Mouse (Mus musculus): ENCODE measurements around the gene Ccdc9b. TPM values are rescaled to one million over a fixed set of nuclear protein-coding genes. Genes with fewer than 3 reads are reported as not detected.

The Ccdc9b gene
- polyA plus RNA-seq, 1 experiment from 2014 or later: 1.2 TPM

DNA sequence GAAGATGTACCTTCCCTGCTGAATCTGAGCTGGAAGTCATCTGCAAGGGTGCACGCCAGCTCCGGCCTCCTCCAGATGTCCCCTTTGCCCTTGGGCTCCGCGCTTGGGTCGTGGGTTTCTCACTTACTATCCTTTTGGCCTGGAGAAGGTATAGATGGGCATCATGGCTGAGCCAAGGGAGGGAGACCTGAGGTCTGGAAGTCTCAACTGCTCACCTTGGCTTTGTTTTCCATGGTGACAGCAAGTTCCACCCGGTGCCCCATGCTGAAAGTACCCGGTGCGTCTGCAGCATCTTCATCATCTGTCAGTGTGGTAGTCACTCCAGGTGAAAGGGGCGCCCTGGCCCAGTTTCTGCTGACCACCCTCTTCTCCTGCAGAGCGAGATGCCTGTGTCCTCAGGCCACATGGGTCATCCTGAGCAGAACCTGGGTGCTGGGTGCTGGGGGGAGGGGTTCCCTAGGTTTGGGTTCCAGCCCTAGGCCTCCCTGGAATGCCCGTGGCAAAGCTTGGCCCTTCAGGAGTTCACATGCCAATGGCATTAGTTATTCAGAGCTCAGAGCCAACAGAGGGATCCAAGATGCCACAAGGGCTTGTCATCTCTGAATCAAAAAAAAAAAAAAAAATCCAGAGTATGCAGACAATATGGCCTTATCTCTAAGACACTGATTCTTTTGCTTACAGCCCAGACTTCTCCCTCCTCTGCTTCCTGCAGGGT, 2.0 kb downstream of the Ccdc9b start:
- Histone ChIP-seq H3K9me3 (ENCODE audit: control insufficient read depth, low read length) (no peaks in the 10 kb centered on the region), H3K9ac (ENCODE audit: low read length) (no peak overlapping the region), H3K4me2 (ENCODE audit: low read length) (no peak overlapping the region), H3K4me1 (replicated peaks; ENCODE audit: control insufficient read depth, insufficient read depth, low read length) (peaks cover 26% of the 10 kb centered on the region), H3K4me3 (ENCODE audit: low read depth, low read length) (no peak overlapping the region), H3K36me3 (ENCODE audit: control insufficient read depth, insufficient read depth, low read length) (no peaks in the 10 kb centered on the region), H3K27ac (ENCODE audit: low read depth) (no peak overlapping the region), H3K27me3 (replicated peaks; ENCODE audit: control insufficient read depth, insufficient read depth, low read length) (no peaks in the 10 kb centered on the region)
- no peak for DNase-seq (ENCODE audit: low spot score)
- ATAC-seq (replicated peaks; ENCODE audit: low FRiP score, low TSS enrichment, low read depth): no peak
- 91% methylated on average over 11 of the region's 11 CpGs for WGBS

DNA sequence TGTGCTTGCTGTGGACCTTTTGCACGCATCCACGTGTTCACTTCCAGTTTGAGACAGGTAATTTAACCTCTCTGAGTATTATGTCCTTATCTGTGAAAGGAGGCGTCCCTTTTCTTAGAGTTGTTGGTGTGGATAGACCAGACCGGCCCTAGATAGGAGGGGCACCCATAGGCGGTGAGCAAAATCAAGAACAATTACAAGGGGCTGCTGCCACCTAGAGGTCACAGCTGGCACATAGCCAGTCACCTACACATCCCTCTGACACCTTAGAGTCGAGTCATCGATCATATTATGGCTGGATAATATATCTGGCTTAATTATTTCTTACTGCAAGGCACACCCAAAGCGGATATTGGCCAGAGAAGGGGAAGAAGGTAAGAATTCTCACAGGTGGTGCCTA, 2.6 kb downstream of the Ccdc9b start:
- H3K4me3 ChIP-seq (ENCODE audit: low read depth, low read length): no peak overlapping the region
- H3K27me3 ChIP-seq (replicated peaks; ENCODE audit: control insufficient read depth, insufficient read depth, low read length): no peaks in the 10 kb centered on the region
- H3K36me3 ChIP-seq (ENCODE audit: control insufficient read depth, insufficient read depth, low read length): no peaks in the 10 kb centered on the region
- DNase-seq (ENCODE audit: low spot score) (peak; percentile 83), ATAC-seq (replicated peaks; ENCODE audit: low FRiP score, low TSS enrichment, low read depth) (peak; percentile 47)
- no peak overlapping the region for H3K4me2 ChIP-seq (ENCODE audit: low read length)
- H3K27ac ChIP-seq (ENCODE audit: low read depth): no peak overlapping the region
- H3K9ac ChIP-seq (ENCODE audit: low read length): no peak overlapping the region
- peaks cover 26% of the 10 kb centered on the region for H3K4me1 ChIP-seq (replicated peaks; ENCODE audit: control insufficient read depth, insufficient read depth, low read length)
- no peaks in the 10 kb centered on the region for H3K9me3 ChIP-seq (ENCODE audit: control insufficient read depth, low read length)
- WGBS: 14% methylated on average over 8 of the region's 8 CpGs

DNA sequence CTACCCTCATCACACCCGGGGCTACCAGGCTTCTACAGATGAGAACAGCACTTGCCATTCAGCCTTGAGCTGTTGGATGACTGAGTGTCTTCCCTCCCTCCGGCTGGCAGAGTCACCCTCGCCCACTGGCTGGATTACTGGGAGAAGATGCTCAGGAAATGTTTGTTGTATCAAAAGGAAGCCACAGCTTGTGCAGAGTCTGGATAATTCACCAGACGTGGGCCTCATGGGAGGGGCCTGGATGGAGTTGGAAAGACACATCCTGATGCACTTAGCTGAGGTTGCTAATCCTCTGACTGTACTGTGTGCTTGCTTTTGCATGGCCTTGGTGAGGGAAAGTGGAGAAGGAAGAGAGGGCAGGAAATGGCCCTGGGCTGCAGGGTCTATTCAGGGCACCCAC, 6.4 kb downstream of the Ccdc9b start:
- Histone ChIP-seq H3K9me3 (ENCODE audit: control insufficient read depth, low read length) (no peaks in the 10 kb centered on the region), H3K4me3 (ENCODE audit: low read depth, low read length) (no peak overlapping the region), H3K27ac (ENCODE audit: low read depth) (no peak overlapping the region), H3K4me2 (ENCODE audit: low read length) (no peak overlapping the region), H3K4me1 (replicated peaks; ENCODE audit: control insufficient read depth, insufficient read depth, low read length) (peaks cover 12% of the 10 kb centered on the region; the same call in 1 of the 2 replicates), H3K27me3 (replicated peaks; ENCODE audit: control insufficient read depth, insufficient read depth, low read length) (no peaks in the 10 kb centered on the region), H3K9ac (ENCODE audit: low read length) (no peak overlapping the region), H3K36me3 (ENCODE audit: control insufficient read depth, insufficient read depth, low read length) (no peaks in the 10 kb centered on the region)
- ATAC-seq (replicated peaks; ENCODE audit: low FRiP score, low TSS enrichment, low read depth) (no peak), DNase-seq (ENCODE audit: low spot score) (no peak)
- 83% methylated on average over 4 of the region's 4 CpGs for WGBS

DNA sequence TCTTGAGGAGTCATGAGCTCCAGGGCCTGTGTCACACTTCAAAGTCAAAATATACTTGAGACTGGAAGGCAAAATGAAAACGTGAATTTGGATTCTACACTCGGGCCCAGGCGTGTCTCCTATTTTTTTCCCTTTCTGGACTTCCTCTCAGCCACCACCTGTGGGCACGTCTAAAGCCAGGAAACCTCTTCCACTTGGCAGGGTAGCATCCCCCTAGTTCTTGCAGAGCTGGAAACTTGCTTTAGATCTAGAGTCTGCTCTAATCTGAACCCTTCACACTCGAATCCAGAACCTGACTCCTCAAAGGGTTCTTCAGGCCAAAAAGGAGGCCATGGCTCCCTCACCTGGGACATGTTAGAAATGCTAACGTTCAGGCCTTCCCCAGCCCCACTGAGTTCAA, 7.1 kb downstream of the Ccdc9b start:
- ATAC-seq (replicated peaks; ENCODE audit: low FRiP score, low TSS enrichment, low read depth) (no peak), DNase-seq (ENCODE audit: low spot score) (no peak)
- H3K4me3 ChIP-seq (ENCODE audit: low read depth, low read length): no peak overlapping the region
- H3K4me1 ChIP-seq (replicated peaks; ENCODE audit: control insufficient read depth, insufficient read depth, low read length): peaks cover 12% of the 10 kb centered on the region; the same call in 1 of the 2 replicates
- H3K9ac ChIP-seq (ENCODE audit: low read length): no peak overlapping the region
- H3K4me2 ChIP-seq (ENCODE audit: low read length): no peak overlapping the region
- no peak overlapping the region for H3K27ac ChIP-seq (ENCODE audit: low read depth)
- no peaks in the 10 kb centered on the region for H3K27me3 ChIP-seq (replicated peaks; ENCODE audit: control insufficient read depth, insufficient read depth, low read length)
- 82% methylated on average over 6 of the region's 6 CpGs for WGBS
- no peaks in the 10 kb centered on the region for H3K9me3 ChIP-seq (ENCODE audit: control insufficient read depth, low read length)
- H3K36me3 ChIP-seq (ENCODE audit: control insufficient read depth, insufficient read depth, low read length): peaks cover 5% of the 10 kb centered on the region; the same call in 1 of the 2 replicates

DNA sequence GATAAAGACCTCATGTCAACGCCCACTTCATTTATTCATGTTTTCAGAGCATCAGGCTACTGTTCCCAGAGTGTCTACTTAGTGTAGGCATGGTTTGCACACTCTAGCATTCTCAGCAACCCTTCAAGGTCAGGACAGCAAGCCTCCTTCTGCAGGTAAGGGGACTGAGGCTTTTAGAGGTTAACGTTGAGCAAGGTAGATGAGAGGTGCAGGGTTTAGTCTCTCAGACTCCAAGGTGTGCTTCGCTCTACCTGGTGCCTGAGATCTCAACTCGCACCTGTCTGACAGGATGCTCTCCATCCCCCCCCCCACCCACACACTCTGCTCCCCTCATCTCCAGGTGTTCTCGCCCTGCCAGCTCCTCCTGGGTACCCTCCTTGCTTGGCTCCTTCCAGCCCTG, 8.3 kb downstream of the Ccdc9b start:
- Histone ChIP-seq H3K36me3 (ENCODE audit: control insufficient read depth, insufficient read depth, low read length) (peaks cover 13% of the 10 kb centered on the region), H3K9me3 (ENCODE audit: control insufficient read depth, low read length) (no peaks in the 10 kb centered on the region), H3K4me2 (ENCODE audit: low read length) (no peak overlapping the region), H3K4me3 (ENCODE audit: low read depth, low read length) (no peak overlapping the region), H3K27me3 (replicated peaks; ENCODE audit: control insufficient read depth, insufficient read depth, low read length) (no peaks in the 10 kb centered on the region), H3K4me1 (replicated peaks; ENCODE audit: control insufficient read depth, insufficient read depth, low read length) (peaks cover 23% of the 10 kb centered on the region; the same call in 1 of the 2 replicates), H3K9ac (ENCODE audit: low read length) (no peak overlapping the region), H3K27ac (ENCODE audit: low read depth) (no peak overlapping the region)
- 88% methylated on average over 5 of the region's 5 CpGs for WGBS
- ATAC-seq (replicated peaks; ENCODE audit: low FRiP score, low TSS enrichment, low read depth) (no peak), DNase-seq (ENCODE audit: low spot score) (no peak)

DNA sequence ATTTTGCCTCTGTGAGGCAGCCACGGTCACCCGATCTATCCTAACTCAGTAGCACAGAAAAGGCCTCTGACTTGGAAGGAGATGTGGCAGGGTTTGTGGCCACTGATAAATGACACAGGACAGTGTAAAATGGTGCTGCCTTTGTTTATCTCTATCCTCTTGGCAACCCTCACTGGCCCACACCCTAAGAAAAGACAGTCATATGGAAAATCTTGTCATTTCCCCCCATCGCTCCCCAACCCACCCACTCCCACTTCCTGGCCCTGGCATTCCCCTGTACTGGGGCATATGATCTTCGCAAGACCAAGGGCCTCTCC, 9.7 kb downstream of the Ccdc9b start:
- H3K9ac ChIP-seq (ENCODE audit: low read length): no peak overlapping the region
- H3K4me1 ChIP-seq (replicated peaks; ENCODE audit: control insufficient read depth, insufficient read depth, low read length): peaks cover 30% of the 10 kb centered on the region; the same call in 1 of the 2 replicates
- H3K4me2 ChIP-seq (ENCODE audit: low read length): no peak overlapping the region
- H3K27me3 ChIP-seq (replicated peaks; ENCODE audit: control insufficient read depth, insufficient read depth, low read length): no peaks in the 10 kb centered on the region
- H3K27ac ChIP-seq (ENCODE audit: low read depth): peak overlapping the region; percentile 87; the same call in 1 of the 2 replicates
- no peak overlapping the region for H3K4me3 ChIP-seq (ENCODE audit: low read depth, low read length)
- peaks cover 15% of the 10 kb centered on the region for H3K36me3 ChIP-seq (ENCODE audit: control insufficient read depth, insufficient read depth, low read length)
- no peaks in the 10 kb centered on the region for H3K9me3 ChIP-seq (ENCODE audit: control insufficient read depth, low read length)
- no peak for ATAC-seq (replicated peaks; ENCODE audit: low FRiP score, low TSS enrichment, low read depth)
- 52% methylated on average over 4 of the region's 4 CpGs for WGBS
- no peak for DNase-seq (ENCODE audit: low spot score)

DNA sequence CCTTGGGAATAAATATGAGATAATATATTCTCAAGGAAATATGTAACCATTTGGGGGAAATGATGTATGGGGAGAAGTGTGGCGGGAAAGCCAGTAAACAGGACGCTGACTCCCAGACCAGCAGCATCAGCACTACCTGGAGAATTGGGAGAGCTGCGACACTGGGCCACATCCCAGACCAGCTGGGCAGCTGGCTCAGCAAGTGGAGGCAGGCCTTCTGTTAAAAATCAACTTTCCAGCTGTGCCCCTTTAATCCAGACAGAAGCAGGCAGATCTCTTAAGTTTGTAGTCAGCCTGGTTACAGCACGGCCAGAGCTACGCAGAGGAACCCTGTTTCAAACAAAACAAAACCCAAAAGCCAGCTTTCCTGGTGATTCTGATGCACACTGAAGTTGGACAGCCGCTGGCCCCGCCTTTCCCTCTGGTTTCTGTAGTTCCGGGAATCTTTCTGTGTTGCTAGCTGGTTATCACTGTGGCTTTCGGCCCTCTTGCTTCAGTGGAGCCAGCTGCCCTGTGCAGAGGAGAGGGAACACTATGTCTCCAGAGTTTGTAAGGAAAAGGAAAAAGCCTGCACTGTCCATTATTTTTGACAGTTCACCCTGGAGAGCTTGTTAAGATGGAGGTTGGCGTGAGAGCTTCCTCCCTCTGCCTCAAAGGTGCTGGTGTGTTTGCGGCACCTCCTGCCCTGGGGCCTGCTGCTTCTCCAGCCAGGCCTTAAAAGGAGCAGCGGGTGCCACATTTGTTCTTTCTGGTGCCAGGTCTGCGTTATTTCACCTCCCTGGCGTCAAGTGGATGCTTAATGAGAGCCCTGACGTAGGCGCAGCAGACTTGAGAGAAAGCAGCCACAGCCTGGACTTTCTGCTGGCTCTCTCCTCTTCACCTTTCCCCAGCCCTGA, 10.3 kb downstream of the Ccdc9b start:
- DNase-seq (ENCODE audit: low spot score) (peak; percentile 71), ATAC-seq (replicated peaks; ENCODE audit: low FRiP score, low TSS enrichment, low read depth) (0 out of 2 replicates have a peak, but pooled peaks have one; percentile 34)
- Histone ChIP-seq H3K9me3 (ENCODE audit: control insufficient read depth, low read length) (no peaks in the 10 kb centered on the region), H3K27me3 (replicated peaks; ENCODE audit: control insufficient read depth, insufficient read depth, low read length) (no peaks in the 10 kb centered on the region), H3K4me1 (replicated peaks; ENCODE audit: control insufficient read depth, insufficient read depth, low read length) (peaks cover 36% of the 10 kb centered on the region; the same call in 1 of the 2 replicates), H3K36me3 (ENCODE audit: control insufficient read depth, insufficient read depth, low read length) (peaks cover 15% of the 10 kb centered on the region), H3K9ac (ENCODE audit: low read length) (0 out of 2 replicates have a peak overlapping the region, but pooled peaks have one; percentile 20), H3K4me3 (ENCODE audit: low read depth, low read length) (no peak overlapping the region), H3K27ac (ENCODE audit: low read depth) (peak overlapping the region; percentile 87), H3K4me2 (ENCODE audit: low read length) (no peak overlapping the region)
- 47% methylated on average over 16 of the region's 16 CpGs for WGBS

DNA sequence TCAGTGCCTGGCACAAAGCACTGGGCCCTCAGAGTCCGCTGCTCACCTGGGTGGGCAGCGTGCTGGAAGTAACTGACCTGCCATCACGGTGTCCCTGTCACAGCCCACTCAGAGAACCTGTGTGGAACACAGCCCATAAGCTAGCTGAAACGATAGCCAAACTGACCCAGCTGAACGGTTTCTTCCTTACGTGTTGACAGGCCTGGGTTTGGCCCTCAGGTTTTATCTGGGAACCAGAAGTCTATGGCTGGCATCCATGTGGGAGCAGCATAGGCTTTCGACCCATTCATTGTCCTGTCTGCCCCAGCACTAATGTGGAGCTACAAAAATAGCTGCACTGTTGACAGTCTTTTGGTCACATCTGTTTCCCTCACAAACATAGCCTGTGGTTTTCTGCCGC, 12.0 kb downstream of the Ccdc9b start:
- Histone ChIP-seq H3K9me3 (ENCODE audit: control insufficient read depth, low read length) (no peaks in the 10 kb centered on the region), H3K4me1 (replicated peaks; ENCODE audit: control insufficient read depth, insufficient read depth, low read length) (peaks cover 41% of the 10 kb centered on the region; the same call in 1 of the 2 replicates), H3K9ac (ENCODE audit: low read length) (no peak overlapping the region), H3K36me3 (ENCODE audit: control insufficient read depth, insufficient read depth, low read length) (peaks cover 15% of the 10 kb centered on the region), H3K27ac (ENCODE audit: low read depth) (no peak overlapping the region), H3K4me2 (ENCODE audit: low read length) (no peak overlapping the region), H3K4me3 (ENCODE audit: low read depth, low read length) (no peak overlapping the region), H3K27me3 (replicated peaks; ENCODE audit: control insufficient read depth, insufficient read depth, low read length) (no peaks in the 10 kb centered on the region)
- no peak for DNase-seq (ENCODE audit: low spot score)
- WGBS: 83% methylated on average over 8 of the region's 8 CpGs
- ATAC-seq (replicated peaks; ENCODE audit: low FRiP score, low TSS enrichment, low read depth): no peak
